Mouse (Mus musculus): ENCODE measurements around the gene Enc1.

GRCm38 (mm10) chr13:97241787-97242280 lies 929 bp downstream of the Enc1 start:
- TF ChIP-seq CTCF (IDR thresholded peaks at IDR 0.05; ENCODE audit: extremely low read depth, insufficient read depth, insufficient read length, insufficient replicate concordance) (no peak), POLR2A (IDR thresholded peaks at IDR 0.05; ENCODE audit: low read depth, low read length) (no peak)

Measured in spleen, adult 2 months (tissue).